Mouse (Mus musculus) stomach, embryonic 16.5 days (tissue): ENCODE data around the gene Gtf2h3. TPM values are rescaled to one million over a fixed set of nuclear protein-coding genes. Genes with fewer than 3 reads are reported as not detected.
A peak's percentile ranks its signal among the peaks of the same experiment; 100 is the strongest.
"Not testable (repeated sequence)": the region's sequence is repeated elsewhere in the genome, so short reads cannot be mapped to it uniquely, and the experiment has no call there.

Experiments used
- ATAC-seq: fragments of 200-750 bp; cut with Nextera tagmentation; 2 replicates; pipeline ENCODE4 v1.8.0; 2017; ENCODE audit warnings: moderate number of reproducible peaks, moderate TSS enrichment; ENCODE audit not compliant: insufficient read depth, low FRiP score
- H3K27ac ChIP-seq: fragments of 300-500 bp; sonication (generic); 2 replicates; pipeline ENCODE4 v1.5.1; 2014; ENCODE audit warnings: low read length
- H3K27me3 ChIP-seq: fragments of 300-500 bp; sonication (generic); 2 replicates; pipeline ENCODE4 v1.6.1; 2014; ENCODE audit warnings: low read length, control low read depth, mixed read lengths; ENCODE audit not compliant: control insufficient read depth, insufficient read depth
- H3K36me3 ChIP-seq: fragments of 300-500 bp; sonication (generic); 2 replicates; pipeline ENCODE4 v1.6.1; 2014; ENCODE audit warnings: low read length; ENCODE audit not compliant: control insufficient read depth, insufficient read depth
- H3K4me1 ChIP-seq: fragments of 300-500 bp; sonication (generic); 2 replicates; pipeline ENCODE4 v1.6.1; 2014; ENCODE audit warnings: low read length, control low read depth, mixed read lengths; ENCODE audit not compliant: control insufficient read depth, insufficient read depth
- H3K4me2 ChIP-seq: fragments of 300-500 bp; sonication (generic); 2 replicates; pipeline ENCODE4 v1.6.1; 2014; ENCODE audit warnings: low read depth, low read length, mixed read lengths
- H3K4me3 ChIP-seq: fragments of 300-500 bp; sonication (generic); replicated peaks from 2 replicates; pipeline ENCODE4 v1.5.1; 2014; ENCODE audit warnings: mild to moderate bottlenecking, low read length
- H3K9ac ChIP-seq: fragments of 300-500 bp; sonication (generic); 2 replicates; pipeline ENCODE4 v1.6.1; 2014; ENCODE audit warnings: low read length
- H3K9me3 ChIP-seq: fragments of 300-500 bp; sonication (generic); replicated peaks from 2 replicates; pipeline ENCODE4 v1.6.1; 2016; ENCODE audit warnings: low read length, control low read depth; ENCODE audit not compliant: control insufficient read depth
- WGBS: fragments of 180-500 bp; shearing (Covaris S2); extraction: QIAGEN DNeasy Blood & Tissue Kit; methylation state at CpG from one replicate; pipeline ENCODE4 v1.1.7; 2014; 5-methylcytosine and 5-hydroxymethylcytosine counted together
- polyA plus RNA-seq: library from polyadenylated mRNA; unstranded; fragments of >200 nt; fragmentation: Nextera tagmentation; extraction: Ambion mirVana; gene quantifications from 2 replicates; pipeline ENCODE4 v1.2.1, GENCODE M21; 2015

Gtf2h3 gene
- polyA plus RNA-seq, 1 experiment from 2014 or later = 52.2 TPM

- WGBS = 74% methylated on average over 14 of the region's 16 CpGs
- H3K4me2 ChIP-seq = no peak overlapping the region
Observed at GRCm38 (mm10) chr5:124538813-124539792, 39.8 kb upstream of the Gtf2h3 start.

GRCm38 (mm10) chr5:124539905-124540304 lies 39.0 kb upstream of the Gtf2h3 start:
- no peak for ATAC-seq
- Histone ChIP-seq H3K9ac (peak overlapping the region; percentile 96; the same call in 1 of the 2 replicates), H3K36me3 (0 out of 2 replicates have a peak, but pooled peaks cover 2% of the 10 kb centered on the region), H3K4me1 (peaks cover 20% of the 10 kb centered on the region), H3K27ac (no peak overlapping the region; the same call in 1 of the 2 replicates), H3K27me3 (no peaks in the 10 kb centered on the region), H3K9me3 (no peaks in the 10 kb centered on the region), H3K4me2 (peak overlapping the region; percentile 55), H3K4me3 (peak overlapping the region; percentile 79)
- WGBS = 79% methylated on average over 4 of the region's 4 CpGs

More at GRCm38 (mm10) chr5:124538813-124539792, 39.8 kb upstream of the Gtf2h3 start:
- Histone ChIP-seq H3K4me3 (no peak overlapping the region), H3K9me3 (no peaks in the 10 kb centered on the region), H3K9ac (no peak overlapping the region; the same call in 1 of the 2 replicates), H3K36me3 (no peaks in the 10 kb centered on the region), H3K27ac (no peak overlapping the region), H3K27me3 (no peaks in the 10 kb centered on the region), H3K4me1 (peaks cover 19% of the 10 kb centered on the region)
- ATAC-seq = no peak

DNA sequence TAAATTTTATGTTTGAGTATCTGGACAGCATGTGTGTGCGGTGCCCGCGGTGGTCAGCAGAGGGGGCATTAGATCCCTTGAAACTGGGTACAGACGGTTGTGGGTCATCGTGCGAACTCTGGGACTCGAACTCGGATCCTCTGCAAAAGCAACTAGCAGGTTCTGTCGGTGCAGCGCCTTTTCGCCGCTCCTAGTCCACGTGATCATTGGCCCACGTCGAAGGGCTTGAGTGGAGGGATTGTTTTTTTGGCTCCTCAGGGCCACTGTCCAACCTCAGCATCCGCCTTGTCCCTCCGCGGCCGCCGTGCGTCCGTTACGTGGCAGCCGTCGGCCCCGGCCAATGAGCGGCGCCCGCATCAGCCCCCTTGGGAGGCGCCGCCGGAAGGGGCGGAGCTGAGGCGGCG lies 38.6 kb upstream of the Gtf2h3 start, which contains the start of gene Tmed2:
TSS of gene Tmed2 (plus strand) at position 313 of the 404 bp plus-strand sequence.
- Histone ChIP-seq H3K4me2 (peak within 1 kb of the TSS; percentile 83), H3K36me3 (peaks cover 6% of the 10 kb centered on the region; the same call in 1 of the 2 replicates), H3K9ac (peak within 1 kb of the TSS; percentile 96), H3K4me3 (peak within 1 kb of the TSS; percentile 79), H3K9me3 (no peaks in the 10 kb centered on the region), H3K27ac (peak within 1 kb of the TSS; percentile 93), H3K27me3 (no peaks in the 10 kb centered on the region), H3K4me1 (peaks cover 24% of the 10 kb centered on the region)
- peak; percentile 96 for ATAC-seq
- under 1% methylated on average over 35 of the region's 35 CpGs for WGBS

DNA sequence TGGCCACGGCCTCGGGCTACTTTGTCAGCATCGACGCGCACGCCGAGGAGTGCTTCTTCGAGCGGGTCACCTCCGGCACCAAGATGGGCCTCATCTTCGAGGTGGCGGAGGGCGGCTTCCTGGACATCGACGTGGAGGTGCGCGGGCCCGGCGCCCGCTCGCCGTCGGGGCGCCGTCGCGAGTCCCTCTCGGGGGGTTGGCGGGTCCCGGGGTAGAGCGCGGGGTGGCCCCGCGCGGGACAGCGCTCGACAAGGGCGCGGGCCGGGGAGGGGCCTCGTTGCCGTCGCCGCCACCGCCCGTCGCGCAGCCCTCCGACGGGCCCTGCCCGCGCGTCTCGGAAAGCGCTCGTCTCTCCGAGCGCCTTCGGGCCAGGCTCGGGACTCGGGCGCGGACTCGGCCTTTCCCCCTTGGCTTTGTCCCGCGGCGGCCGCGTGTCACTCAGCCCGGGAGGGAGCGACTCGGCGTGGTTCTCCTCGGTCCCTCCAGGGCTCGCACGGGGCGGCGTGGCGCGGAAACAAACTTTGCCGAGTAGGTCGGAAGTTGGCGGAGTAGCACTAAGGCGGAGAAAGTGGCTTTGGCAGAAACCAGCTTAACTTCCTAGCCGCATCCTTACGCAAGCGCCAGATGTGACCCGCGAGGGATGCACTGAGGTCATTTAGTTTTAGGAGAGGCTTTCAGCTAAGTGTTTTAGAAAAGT lies 37.9 kb upstream of the Gtf2h3 start:
- ATAC-seq = peak; percentile 77
- H3K4me2 ChIP-seq = peak overlapping the region; percentile 83
- H3K9me3 ChIP-seq = no peaks in the 10 kb centered on the region
- H3K4me1 ChIP-seq = peaks cover 24% of the 10 kb centered on the region
- H3K27ac ChIP-seq = peak overlapping the region; percentile 93
- H3K27me3 ChIP-seq = no peaks in the 10 kb centered on the region
- peaks cover 11% of the 10 kb centered on the region; the same call in 1 of the 2 replicates for H3K36me3 ChIP-seq
- WGBS = under 1% methylated on average over 79 of the region's 89 CpGs
- peak overlapping the region; percentile 96 for H3K9ac ChIP-seq
- peak overlapping the region; percentile 79 for H3K4me3 ChIP-seq

DNA sequence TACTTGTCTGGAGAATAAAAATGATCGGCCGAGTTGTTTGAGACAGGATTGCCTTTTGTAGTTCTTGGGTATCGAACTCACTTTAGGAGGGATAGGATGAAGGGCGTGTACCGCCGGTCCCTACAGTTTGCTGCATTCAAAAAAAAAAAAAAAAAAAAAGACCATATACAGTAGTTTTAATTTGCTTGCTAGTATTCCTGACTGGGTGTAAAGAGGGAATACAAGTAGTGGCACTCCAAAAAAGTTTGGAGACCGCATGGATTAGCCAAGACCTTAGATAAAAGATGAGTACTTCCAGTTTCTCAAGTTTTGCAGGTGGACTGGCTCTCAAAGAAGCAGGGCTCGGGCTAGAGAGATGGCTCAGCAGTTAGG lies 37.4 kb upstream of the Gtf2h3 start:
- H3K36me3 ChIP-seq = peaks cover 16% of the 10 kb centered on the region; the same call in 1 of the 2 replicates
- no peak for ATAC-seq
- peak overlapping the region; percentile 79 for H3K4me3 ChIP-seq
- peaks cover 23% of the 10 kb centered on the region for H3K4me1 ChIP-seq
- no peaks in the 10 kb centered on the region for H3K27me3 ChIP-seq
- no peaks in the 10 kb centered on the region for H3K9me3 ChIP-seq
- H3K9ac ChIP-seq = peak overlapping the region; percentile 96
- peak overlapping the region; percentile 83 for H3K4me2 ChIP-seq
- 9% methylated on average over 8 of the region's 8 CpGs for WGBS
- peak overlapping the region; percentile 93 for H3K27ac ChIP-seq

- H3K9me3 ChIP-seq, ATAC-seq, H3K27ac ChIP-seq, H3K4me3 ChIP-seq, H3K27me3 ChIP-seq, H3K4me2 ChIP-seq, H3K4me1 ChIP-seq, H3K9ac ChIP-seq: not testable (repeated sequence)
- H3K36me3 ChIP-seq = peaks cover 26% of the 10 kb centered on the region; the same call in 1 of the 2 replicates
- whole genome bisulfite sequencing = 84% methylated on average over 4 of the region's 4 CpGs
Observed at GRCm38 (mm10) chr5:124550737-124551136, 28.2 kb upstream of the Gtf2h3 start.

DNA sequence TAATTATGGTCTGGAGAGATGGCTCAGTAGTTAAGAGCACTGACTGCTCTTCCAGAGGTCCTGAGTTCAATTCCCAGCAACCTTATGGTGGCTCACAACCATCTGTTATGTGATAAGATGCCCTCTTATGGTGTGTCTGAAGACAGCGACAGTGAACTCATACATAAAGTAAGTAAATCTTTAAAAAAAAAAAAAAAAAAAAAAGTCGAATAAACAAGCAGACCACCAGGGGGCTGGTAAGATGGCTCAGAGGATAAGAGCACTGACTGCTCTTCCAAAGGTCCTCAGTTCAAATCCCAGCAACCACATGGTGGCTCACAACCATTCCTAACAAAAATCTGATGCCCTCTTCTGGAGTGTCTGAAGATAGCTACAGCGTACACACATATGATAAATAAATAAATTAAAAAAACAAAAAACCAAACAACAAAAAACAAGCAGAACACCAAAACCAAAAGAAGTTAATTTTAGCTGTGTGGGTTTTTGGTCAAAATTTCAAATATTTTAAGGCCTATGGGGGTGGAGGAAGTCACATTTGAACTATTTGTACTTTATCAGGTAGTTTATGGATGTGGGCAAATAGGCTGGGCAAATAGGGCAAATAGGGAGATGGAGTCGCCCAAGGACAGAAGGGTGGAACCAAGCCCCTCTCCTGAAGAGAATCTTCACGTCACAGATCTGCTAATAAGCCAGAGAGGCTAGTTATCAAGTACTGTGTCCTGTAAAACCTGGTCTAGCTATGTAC lies 27.4 kb upstream of the Gtf2h3 start:
- H3K9me3 ChIP-seq, H3K27ac ChIP-seq, ATAC-seq, H3K27me3 ChIP-seq, H3K4me1 ChIP-seq: not testable (repeated sequence)
- H3K4me3 ChIP-seq = peak overlapping the region; percentile 86
- 25% methylated on average over 5 of the region's 5 CpGs for WGBS
- H3K36me3 ChIP-seq = peaks cover 18% of the 10 kb centered on the region; the same call in 1 of the 2 replicates
- peak overlapping the region; percentile 78 for H3K9ac ChIP-seq
- peak overlapping the region; percentile 67 for H3K4me2 ChIP-seq

GRCm38 (mm10) chr5:124552094-124552472 lies 26.9 kb upstream of the Gtf2h3 start:
- ATAC-seq = no peak
- Histone ChIP-seq H3K27ac (peak overlapping the region; percentile 77), H3K9me3 (no peaks in the 10 kb centered on the region), H3K36me3 (peaks cover 14% of the 10 kb centered on the region; the same call in 1 of the 2 replicates), H3K27me3 (no peaks in the 10 kb centered on the region), H3K4me3 (peak overlapping the region; percentile 86), H3K4me2 (peak overlapping the region; percentile 67), H3K4me1 (peaks cover 7% of the 10 kb centered on the region; the same call in 1 of the 2 replicates), H3K9ac (peak overlapping the region; percentile 78)
- WGBS = 8% methylated on average over 9 of the region's 9 CpGs
